Mouse (Mus musculus) liver, adult 2 months (tissue): ENCODE results near the gene Urad. TPM values are rescaled to one million over a fixed set of nuclear protein-coding genes. Genes with fewer than 3 reads are reported as not detected.

Source experiments
- DNase-seq: peaks from one replicate; pipeline ENCODE4 v3.0.0-alpha.2; 2011; ENCODE audit warnings: low read depth, low spot score; ENCODE audit errors: extremely low read depth
- H3K27ac ChIP-seq: fragments of 200-500 bp; replicated peaks from 2 replicates; pipeline ENCODE4 v1.5.1; 2012; ENCODE audit warnings: low read depth, mild to moderate bottlenecking, control low read depth, inconsistent platforms, low read length; ENCODE audit not compliant: insufficient read depth
- H3K27me3 ChIP-seq: fragments of 200-500 bp; 2 replicates; pipeline ENCODE4 v1.6.1; 2012; ENCODE audit warnings: mild to moderate bottlenecking, moderate library complexity, low read length, inconsistent platforms; ENCODE audit not compliant: control insufficient read depth, insufficient read depth
- H3K36me3 ChIP-seq: fragments of 200-500 bp; 2 replicates; pipeline ENCODE4 v1.6.1; 2012; ENCODE audit warnings: low read length, inconsistent platforms; ENCODE audit not compliant: control insufficient read depth, insufficient read depth
- H3K4me1 ChIP-seq: fragments of 200-500 bp; 2 replicates; pipeline ENCODE4 v1.6.1; 2011; ENCODE audit warnings: low read length; ENCODE audit not compliant: control insufficient read depth, insufficient read depth
- H3K4me3 ChIP-seq: fragments of 200-500 bp; 2 replicates; pipeline ENCODE4 v1.5.1; 2011; ENCODE audit warnings: low read depth, mild to moderate bottlenecking, control low read depth, low read length, moderate library complexity; ENCODE audit not compliant: insufficient read depth
- H3K79me2 ChIP-seq: fragments of 200-500 bp; 2 replicates; pipeline ENCODE4 v1.6.1; 2012; ENCODE audit warnings: inconsistent platforms, mild to moderate bottlenecking, low read length, moderate library complexity; ENCODE audit not compliant: control insufficient read depth, insufficient read depth
- H3K9ac ChIP-seq: fragments of 200-500 bp; 2 replicates; pipeline ENCODE4 v1.6.1; 2012; ENCODE audit warnings: low read depth, mild to moderate bottlenecking, control low read depth, inconsistent platforms, low read length
- CTCF ChIP-seq: fragments of 200-500 bp; IDR thresholded peaks from 2 replicates; pipeline ENCODE4 v1.5.1; 2011; ENCODE audit warnings: low read depth, low read length, control low read depth
- POLR2A ChIP-seq: fragments of 200-500 bp; IDR thresholded peaks from 2 replicates; pipeline ENCODE4 v1.6.1; 2011; ENCODE audit warnings: low read length, control low read depth; ENCODE audit not compliant: insufficient read depth; ENCODE audit errors: extremely low read depth
- WGBS: fragments of 180-500 bp; shearing (Covaris S2); methylation state at CpG from one replicate; pipeline ENCODE4 v1.1.7; 2018; 5-methylcytosine and 5-hydroxymethylcytosine counted together
- polyA plus RNA-seq: library from polyadenylated mRNA; depleted of rRNA; stranded (reverse); fragments of >200 nt; gene quantifications from 2 replicates; pipeline ENCODE4 v1.2.3, GENCODE M21; 2012
- total RNA-seq: library from RNA; depleted of rRNA; stranded (reverse); fragments of >200 nt; gene quantifications from 2 replicates; pipeline ENCODE4 v1.2.3, GENCODE M21; 2014

The Urad gene
- total and polyA plus RNA-seq, 2 experiments: 106 to 154 TPM

GRCm38 (mm10) chr5:147345981-147346380 lies 23.7 kb upstream of the Urad start:
- Histone ChIP-seq H3K4me1 (no peaks in the 10 kb centered on the region), H3K79me2 (no peaks in the 10 kb centered on the region), H3K9ac (no peak overlapping the region), H3K4me3 (no peak overlapping the region), H3K27me3 (no peaks in the 10 kb centered on the region), H3K27ac (no peak overlapping the region), H3K36me3 (no peaks in the 10 kb centered on the region)
- TF ChIP-seq POLR2A (no peak), CTCF (no peak)
- no peak for DNase-seq
- WGBS: 93% methylated on average over 1 of the region's 1 CpGs

- Histone ChIP-seq H3K36me3 (no peaks in the 10 kb centered on the region), H3K9ac (no peak overlapping the region), H3K79me2 (no peaks in the 10 kb centered on the region), H3K4me3 (no peak overlapping the region), H3K27me3 (no peaks in the 10 kb centered on the region), H3K27ac (no peak overlapping the region), H3K4me1 (no peaks in the 10 kb centered on the region)
- no peak for DNase-seq
- WGBS: 89% methylated on average over 10 of the region's 10 CpGs
- no peak for TF ChIP-seq CTCF
Observed at GRCm38 (mm10) chr5:147343904-147344303, 21.7 kb upstream of the Urad start.

- TF ChIP-seq CTCF: no peak
- TF ChIP-seq POLR2A: no peak
- Histone ChIP-seq H3K27ac (no peak overlapping the region), H3K4me1 (no peaks in the 10 kb centered on the region), H3K36me3 (no peaks in the 10 kb centered on the region), H3K27me3 (no peaks in the 10 kb centered on the region), H3K4me3 (no peak overlapping the region), H3K9ac (no peak overlapping the region), H3K79me2 (no peaks in the 10 kb centered on the region)
- 90% methylated on average over 6 of the region's 6 CpGs for WGBS
- DNase-seq: no peak
Observed at GRCm38 (mm10) chr5:147342901-147343300, 20.7 kb upstream of the Urad start.

GRCm38 (mm10) chr5:147340741-147341414 lies 18.6 kb upstream of the Urad start:
- H3K27me3 ChIP-seq: no peaks in the 10 kb centered on the region
- H3K27ac ChIP-seq: no peak overlapping the region
- no peak for DNase-seq
- no peak overlapping the region for H3K9ac ChIP-seq
- no peak overlapping the region for H3K4me3 ChIP-seq
- H3K79me2 ChIP-seq: no peaks in the 10 kb centered on the region
- no peaks in the 10 kb centered on the region for H3K4me1 ChIP-seq
- 58% methylated on average over 13 of the region's 13 CpGs for WGBS
- H3K36me3 ChIP-seq: no peaks in the 10 kb centered on the region
- TF ChIP-seq POLR2A: no peak
- TF ChIP-seq CTCF: no peak

- Histone ChIP-seq H3K36me3 (no peaks in the 10 kb centered on the region), H3K4me1 (no peaks in the 10 kb centered on the region), H3K27ac (no peak overlapping the region), H3K79me2 (no peaks in the 10 kb centered on the region), H3K27me3 (no peaks in the 10 kb centered on the region), H3K9ac (no peak overlapping the region), H3K4me3 (no peak overlapping the region)
- WGBS: 79% methylated on average over 11 of the region's 11 CpGs
- DNase-seq: no peak
- no peak for TF ChIP-seq POLR2A
- no peak for TF ChIP-seq CTCF
Observed at GRCm38 (mm10) chr5:147339560-147339959, 17.3 kb upstream of the Urad start.

GRCm38 (mm10) chr5:147338967-147339366 lies 16.7 kb upstream of the Urad start:
- Histone ChIP-seq H3K27ac (no peak overlapping the region), H3K9ac (no peak overlapping the region), H3K4me1 (no peaks in the 10 kb centered on the region), H3K4me3 (no peak overlapping the region), H3K36me3 (no peaks in the 10 kb centered on the region), H3K79me2 (no peaks in the 10 kb centered on the region), H3K27me3 (no peaks in the 10 kb centered on the region)
- DNase-seq: no peak
- no peak for TF ChIP-seq CTCF
- no peak for TF ChIP-seq POLR2A
- 42% methylated on average over 9 of the region's 9 CpGs for WGBS
